Mouse (Mus musculus): ENCODE data around the gene Ncl.

The Ncl gene

GRCm38 (mm10) chr1:86358906-86359797, at the start of gene Ncl:
Ncl (minus strand) TSS chr1:86359400.
- DNase-seq, result peak; percentile 96

- DNase-seq, result no peak
Measured at GRCm38 (mm10) chr1:86408515-86408914, 49.3 kb upstream of the Ncl start.

DNA sequence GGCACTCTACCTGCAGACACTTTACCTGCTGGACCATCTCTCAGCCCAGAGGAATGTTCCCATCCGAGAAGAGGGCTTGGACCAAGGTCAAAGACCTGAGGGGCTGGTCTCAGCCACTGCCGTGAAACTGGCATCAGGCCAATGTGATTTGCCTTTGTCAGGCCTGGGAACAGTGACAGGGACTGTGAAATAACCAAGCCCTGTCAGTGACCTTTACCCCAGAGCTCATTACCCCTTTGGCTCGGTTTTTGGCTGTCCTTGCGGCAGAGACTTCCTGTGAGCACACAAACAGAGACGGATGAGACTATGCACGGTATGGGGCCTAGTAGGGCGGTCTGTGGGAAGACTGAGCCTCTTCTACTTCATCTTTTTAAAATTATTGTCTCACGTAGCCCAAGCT, 47.7 kb upstream of the Ncl start:
- DNase-seq, result no peak

- DNase-seq, result no peak
Measured at GRCm38 (mm10) chr1:86406313-86406712, 47.1 kb upstream of the Ncl start.

GRCm38 (mm10) chr1:86404834-86405233, 45.6 kb upstream of the Ncl start:
- DNase-seq, result no peak

DNA sequence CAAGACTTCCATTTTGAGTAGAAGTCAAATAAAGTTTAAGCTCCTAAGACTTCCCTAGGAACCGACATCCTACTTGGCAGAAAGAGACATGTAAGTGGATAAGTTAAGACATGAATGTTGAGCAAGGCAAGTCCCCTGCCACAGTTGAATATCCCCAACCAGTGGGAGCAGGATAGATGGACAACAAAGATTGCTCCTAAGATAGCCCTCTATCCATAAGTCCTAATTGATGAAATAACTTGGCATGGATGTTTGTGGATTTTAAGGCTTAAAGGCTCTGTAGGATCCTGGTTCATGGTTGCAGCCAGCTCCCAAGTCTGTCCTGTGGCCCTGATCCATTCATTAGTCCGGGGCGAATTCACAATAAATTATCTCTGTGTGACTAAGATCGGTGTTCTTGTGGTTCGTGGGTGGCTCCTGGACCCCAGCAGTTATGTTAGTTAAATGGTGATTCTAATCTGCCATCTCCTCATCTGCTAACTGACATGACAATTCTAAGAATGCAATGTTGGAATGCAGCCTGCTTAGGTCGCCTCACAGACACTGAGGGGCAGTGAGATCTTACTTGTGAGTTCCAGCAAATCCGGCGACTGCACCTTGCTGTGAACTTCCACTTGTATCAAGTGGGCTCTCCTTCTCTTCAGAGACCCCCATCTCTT, 41.0 kb upstream of the Ncl start:
- DNase-seq, result no peak

DNA sequence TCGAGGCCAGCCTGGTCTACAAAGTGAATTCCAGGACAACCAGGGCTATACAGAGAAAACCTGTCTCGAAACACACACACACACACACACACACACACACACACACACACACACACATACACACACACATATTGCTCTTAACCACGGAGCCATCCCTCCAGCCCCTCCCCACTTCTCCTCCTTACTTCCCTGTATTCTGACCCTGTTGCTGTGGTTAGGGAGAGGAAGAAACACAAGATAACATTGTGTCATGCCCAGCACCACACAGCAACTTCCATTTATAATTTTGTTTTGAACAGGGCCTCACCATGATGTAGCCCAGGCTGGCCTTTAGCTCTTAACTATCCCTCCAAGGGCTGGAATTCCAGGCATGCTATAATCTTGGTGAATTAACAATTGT, 40.1 kb upstream of the Ncl start:
- no peak for DNase-seq

DNA sequence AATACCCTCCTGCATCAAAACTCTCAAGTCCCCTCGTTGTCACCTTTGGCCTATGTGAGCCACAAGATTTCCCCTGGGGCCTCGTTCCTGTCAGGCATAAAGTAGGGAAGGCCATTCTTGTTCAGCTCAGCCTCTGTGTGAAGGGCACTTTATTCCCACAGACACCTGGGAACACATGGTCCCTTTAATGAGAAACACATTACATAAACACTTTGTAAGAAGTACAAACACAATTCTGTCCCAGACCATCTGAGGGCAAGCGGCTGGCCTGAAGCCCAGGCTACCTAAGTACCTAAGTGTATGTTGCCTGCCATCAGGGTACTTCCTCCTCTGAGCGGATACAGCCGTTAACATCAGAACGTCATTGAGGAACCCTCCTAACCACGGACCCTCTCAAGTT, 39.0 kb upstream of the Ncl start:
- DNase-seq, result no peak

DNA sequence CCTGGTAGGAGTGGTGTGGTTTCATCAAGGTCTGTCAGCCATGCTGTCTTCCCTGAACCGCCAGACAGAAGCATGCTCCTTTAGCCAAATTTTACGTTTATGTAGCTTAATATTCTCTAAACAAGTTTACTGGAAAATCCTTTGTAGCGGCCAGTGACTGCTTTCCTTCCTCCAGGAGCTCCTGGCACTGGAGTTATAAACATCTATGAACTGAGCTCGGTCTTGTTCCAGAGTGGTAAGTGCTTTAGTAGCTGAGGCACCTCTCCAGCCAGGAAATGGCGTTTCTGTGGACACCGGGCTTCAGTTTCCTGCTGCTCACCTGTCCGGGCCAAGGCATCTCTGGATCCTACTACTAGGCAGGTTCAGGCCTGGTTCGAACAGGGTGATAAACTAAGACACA, 38.4 kb upstream of the Ncl start:
- DNase-seq, result no peak

- no peak for DNase-seq
Measured at GRCm38 (mm10) chr1:86395897-86396296, 36.7 kb upstream of the Ncl start.

DNA sequence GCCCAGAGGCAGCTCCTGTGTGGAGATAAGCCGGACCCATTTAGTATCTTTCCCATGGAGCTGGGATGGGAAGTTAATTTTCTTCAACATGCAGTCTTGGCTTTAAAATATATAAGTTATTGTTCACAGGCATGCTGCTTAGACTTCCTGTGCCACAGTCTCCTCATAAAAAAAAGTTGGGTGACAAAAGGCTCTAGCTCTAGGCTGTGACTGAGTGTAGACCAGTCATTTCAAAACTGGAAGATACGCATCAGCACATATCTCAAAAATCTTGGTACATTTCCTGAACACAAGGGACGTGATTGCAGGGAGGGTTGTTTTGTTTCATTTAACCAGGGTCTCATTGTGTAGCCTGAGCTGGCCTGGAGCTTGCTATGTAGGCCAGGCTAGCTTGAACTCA, 35.0 kb upstream of the Ncl start:
- DNase-seq, result no peak

DNA sequence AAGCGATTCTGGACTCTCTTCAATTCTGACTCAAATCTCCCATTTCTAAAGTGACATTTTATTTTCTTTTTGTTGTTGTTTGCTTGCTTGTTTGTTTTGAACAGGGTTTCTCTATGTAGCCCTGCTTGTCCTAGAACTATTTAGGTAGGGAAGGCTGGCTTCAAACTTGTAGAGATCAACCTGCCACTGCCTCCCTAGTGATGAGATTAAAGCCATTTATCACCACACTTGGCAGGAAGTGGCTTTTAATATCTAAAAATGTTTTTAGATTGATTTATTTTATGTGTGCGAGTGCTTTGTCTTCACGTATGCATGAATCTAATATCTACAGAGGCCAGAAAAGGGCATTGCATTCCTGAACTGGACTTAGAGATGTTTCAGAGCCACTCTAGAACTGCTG, 34.0 kb upstream of the Ncl start:
- no peak for DNase-seq

- DNase-seq, result no peak
Measured at GRCm38 (mm10) chr1:86391425-86391824, 32.2 kb upstream of the Ncl start.

GRCm38 (mm10) chr1:86389230-86389629, 30.0 kb upstream of the Ncl start:
- peak; percentile 73 for DNase-seq

GRCm38 (mm10) chr1:86381027-86381426, 21.8 kb upstream of the Ncl start:
- peak; percentile 36 for DNase-seq

DNA sequence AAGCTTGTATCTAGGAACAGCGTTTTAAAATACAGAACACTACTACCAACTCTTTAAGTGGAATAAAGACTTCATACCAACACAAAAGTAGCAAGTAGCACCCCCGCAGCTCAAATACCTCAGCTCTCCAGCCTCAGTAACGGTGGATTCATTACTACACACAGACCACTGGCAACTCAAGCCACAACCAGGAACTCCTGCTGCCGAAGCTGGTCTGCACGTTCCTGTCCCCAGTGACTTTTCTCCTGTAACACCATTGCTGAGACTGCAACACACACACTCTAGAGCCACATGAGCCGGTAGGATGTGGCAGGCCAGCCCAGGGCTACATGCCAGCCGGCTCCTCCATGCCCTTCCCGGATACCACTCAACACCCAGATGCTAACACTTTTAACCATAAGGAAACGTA, 20.0 kb upstream of the Ncl start:
- DNase-seq, result no peak

GRCm38 (mm10) chr1:86378662-86379061, 19.5 kb upstream of the Ncl start:
- no peak for DNase-seq

GRCm38 (mm10) chr1:86376354-86376753, 17.2 kb upstream of the Ncl start:
- DNase-seq, result no peak

DNA sequence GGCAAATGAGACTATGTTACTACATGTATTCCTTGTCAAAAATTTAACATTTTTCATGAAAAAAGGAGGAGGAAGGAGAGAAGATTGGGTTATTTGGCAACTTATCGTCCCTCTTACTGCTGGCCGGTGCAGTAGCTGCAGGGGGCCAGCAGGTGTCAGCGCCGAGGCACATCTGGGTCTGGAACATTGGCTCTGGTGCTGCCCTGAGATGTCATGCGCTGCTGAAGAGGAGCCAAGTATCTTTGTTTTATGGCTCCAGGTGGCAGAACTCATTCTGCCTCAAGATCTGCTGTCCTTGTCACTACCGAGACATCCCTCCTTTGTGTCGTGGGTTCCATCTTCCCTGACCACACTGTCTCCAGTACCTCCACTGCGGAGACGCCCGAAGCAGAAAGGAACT, 12.8 kb upstream of the Ncl start:
- DNase-seq, result peak; percentile 49

- no peak for DNase-seq
Measured at GRCm38 (mm10) chr1:86368086-86368485, 8.9 kb upstream of the Ncl start.

DNA sequence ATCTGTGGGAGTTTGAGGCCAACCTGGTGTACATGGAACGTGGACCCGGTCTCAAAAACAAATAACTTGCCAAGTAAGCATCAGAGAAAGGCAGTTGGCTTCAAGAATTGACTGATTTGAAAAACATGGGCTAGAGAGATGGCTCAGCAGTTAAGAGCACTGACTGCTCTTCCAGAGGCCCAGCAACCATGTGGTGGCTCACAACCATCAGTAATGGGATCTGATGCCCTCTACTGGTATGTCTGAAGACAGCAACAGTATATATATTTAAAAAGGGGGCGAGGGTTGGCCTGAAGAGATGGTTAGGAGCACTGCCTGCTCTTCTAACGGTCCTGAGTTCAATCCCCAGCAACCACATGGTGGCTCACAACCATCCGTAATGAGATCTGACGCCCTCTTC, 4.5 kb upstream of the Ncl start:
- no peak for DNase-seq

DNA sequence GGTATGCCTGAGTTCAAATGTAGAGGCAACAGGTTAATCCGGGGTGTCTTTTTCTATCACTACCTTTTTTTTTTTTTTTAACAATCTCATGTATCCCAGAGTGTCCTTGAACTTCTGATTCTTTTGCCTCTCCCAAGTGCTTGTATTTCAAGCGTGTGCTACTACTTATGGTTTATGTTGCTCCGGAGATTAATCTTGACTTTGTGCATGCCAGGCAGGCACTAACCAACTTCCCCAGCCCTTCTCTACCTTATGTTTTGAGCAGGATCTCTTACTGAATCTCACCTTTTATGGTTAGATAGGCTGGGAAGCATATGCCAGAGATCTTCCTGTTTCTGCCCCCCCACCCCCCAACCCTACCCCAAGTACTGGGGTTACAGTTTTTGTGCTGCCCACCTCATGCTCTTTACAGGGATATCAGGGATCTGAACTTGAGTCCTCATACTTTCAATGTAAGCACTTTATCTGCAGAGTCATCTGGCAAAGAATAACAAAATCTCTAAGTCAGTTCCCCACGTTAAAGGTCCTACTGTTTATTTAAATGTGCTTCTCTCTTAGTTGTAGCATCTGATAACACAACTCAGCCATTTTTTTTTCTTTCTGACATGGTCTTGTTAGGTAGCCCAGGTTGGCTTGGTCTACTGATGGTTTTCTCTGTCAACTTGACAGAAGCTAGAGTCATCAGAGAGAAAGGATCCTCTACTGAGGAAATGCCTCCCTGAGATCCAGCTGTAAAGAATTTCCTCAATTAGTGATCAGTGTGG, 2.8 kb upstream of the Ncl start:
- no peak for DNase-seq

GRCm38 (mm10) chr1:86360441-86360840, 1.2 kb upstream of the Ncl start:
- no peak for DNase-seq

DNA sequence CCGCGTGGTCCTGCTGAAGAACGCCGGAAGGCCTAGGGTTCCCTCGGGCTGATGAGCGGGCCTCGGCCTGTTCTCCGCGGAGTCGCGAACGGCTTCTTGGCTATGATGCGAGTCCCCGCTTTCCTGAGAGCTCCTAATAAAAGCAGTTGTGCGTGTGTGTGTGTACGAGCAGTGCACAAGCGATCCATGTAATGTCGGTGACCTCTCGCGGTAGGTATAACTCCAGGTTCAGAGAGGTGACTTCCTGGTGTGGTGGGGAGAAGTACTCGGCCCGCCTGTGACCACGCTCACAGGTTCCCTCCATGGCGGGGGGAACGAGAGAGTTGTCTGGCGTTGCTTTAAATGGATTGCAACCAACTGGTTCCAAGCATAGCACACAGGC, 589 bp upstream of the Ncl start:
- no peak for DNase-seq

Data from right cerebral cortex, postnatal 14 days (tissue).